Mouse (Mus musculus): ENCODE measurements around the gene Zfp568.
A peak's percentile ranks its signal among the peaks of the same experiment; 100 is the strongest.

The Zfp568 gene

DNA sequence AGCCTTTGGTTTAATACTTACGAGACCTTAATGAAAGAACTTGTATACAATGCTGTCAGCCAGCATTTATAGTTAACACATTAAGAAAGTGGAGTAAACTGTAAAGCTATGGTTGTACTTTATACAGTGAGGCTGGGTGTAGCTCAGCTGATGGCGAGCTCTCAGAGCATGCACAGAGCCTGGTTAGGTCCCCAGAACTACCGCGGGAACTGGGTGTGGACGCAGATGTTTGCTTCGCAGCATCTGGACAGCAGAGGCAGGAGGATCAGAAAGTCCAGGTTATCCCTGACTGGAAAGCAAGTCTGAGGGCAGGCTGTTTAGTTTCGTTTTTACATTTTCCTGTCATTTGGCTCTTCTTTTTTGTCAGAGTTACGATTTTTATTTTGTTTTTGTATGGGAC lies 8.9 kb downstream of the Zfp568 start:
- DNase-seq (ENCODE audit: low spot score): no peak

GRCm38 (mm10) chr7:29993340-29993739 lies 9.6 kb downstream of the Zfp568 start:
- no peak for DNase-seq (ENCODE audit: low spot score)

DNA sequence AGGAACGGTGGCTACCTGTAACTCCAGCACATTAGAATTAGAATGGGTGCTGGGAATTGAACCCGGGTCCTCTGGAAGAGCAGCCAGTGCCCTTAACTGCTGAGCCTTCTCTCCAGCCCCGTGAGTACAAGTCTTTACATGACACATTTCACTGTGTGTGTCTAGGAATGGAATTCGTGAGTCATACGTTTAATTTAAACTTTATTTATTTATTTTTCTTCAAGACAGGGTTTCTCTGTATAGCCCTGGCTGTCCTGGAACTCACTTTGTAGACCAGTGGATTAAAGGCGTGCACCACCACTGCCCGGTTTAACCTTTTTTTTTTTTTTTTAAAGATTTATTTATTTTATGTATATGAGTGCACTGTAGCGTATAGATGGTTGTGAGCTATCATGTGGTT lies 11.4 kb downstream of the Zfp568 start:
- no peak for DNase-seq (ENCODE audit: low spot score)

- DNase-seq (ENCODE audit: low spot score): no peak
These were observed 16.8 kb downstream of the Zfp568 start for GRCm38 (mm10) chr7:30000601-30001000.

DNA sequence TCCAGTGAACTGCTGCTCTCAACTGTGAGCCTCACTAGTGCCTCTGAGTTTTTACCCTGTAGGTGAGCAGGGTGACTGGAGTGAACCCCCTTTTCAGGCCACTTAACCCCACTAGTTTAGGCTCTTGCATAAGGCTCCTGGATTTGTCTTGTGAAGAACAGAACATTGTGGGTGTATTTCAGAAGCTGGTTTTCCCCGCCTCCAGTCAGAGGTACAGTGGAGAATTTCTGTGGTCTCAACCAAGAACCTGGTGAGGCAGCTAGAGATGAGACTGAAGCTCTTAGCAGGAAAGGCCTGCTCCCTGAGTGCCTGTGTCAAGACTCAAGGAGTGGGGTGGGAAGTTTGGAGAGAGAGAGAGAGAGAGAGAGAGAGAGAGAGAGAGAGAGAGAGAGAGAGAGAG lies 23.8 kb downstream of the Zfp568 start:
- no peak for DNase-seq (ENCODE audit: low spot score)

DNA sequence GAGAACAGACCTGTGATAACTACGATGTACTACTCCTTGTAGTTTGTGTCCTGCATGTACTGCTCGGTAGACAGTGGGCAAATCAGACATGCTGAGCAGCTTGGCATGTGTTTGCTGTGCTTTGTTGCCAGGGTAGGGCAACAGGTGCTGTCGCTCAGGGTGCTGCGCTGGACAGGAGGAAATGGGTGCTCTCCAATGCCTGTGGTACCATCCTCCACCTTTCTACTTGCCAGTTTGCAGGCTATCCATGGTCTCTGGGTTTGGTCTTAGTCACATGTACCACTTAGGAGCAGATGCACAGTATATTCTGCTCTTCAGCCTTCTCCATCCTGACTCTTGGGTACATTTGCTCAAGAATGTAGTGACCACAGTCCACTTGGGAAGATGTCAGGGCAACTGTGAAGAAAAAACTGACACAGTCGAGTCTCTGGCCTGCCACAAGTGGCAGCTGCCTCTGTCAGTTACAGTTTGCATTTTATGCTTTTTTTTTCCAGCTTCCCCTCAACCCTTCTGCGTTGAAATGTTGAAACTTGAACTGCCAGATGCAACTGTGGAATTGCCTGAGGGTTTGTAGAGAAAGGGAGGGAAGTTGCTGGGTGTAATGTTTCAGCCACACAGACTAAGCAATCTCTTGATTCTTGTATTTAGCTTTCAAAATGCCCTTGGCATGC lies 24.4 kb downstream of the Zfp568 start:
- DNase-seq (ENCODE audit: low spot score): no peak

DNA sequence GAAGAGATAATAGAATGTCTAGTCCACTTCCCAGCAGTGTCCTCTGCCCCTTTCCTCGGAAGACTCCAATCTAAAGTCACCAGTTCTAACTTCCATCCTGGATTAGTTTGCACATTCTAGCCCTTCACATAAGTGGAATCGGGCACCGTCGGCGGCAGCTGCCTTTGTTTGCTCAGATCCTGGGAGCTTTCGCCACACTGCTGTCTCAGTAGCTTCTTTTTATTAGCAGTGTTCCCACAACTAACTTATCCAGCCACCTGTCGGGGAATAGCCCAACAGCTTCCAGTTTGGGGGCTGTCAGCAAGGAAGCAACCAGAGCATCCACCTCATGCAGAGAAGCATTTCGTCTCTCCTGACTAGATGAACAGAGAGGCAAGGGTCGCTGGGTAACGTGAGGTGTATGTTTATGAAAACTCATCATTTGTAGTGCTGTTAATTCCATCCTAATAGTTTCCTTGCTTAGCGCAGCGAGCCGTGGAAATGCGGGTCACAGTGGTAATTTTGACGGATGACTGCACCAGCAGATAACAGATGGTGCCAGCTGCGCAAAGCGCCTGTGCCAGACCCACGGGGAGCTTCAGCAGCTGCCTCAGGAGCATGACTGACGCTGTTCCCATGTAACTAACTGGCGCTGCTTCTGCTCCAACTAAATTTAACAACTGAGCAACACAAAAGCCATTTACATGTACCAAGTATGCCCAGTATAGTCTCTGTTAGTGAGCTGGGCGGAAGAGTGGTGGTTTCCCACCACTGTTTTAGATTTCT lies 25.7 kb downstream of the Zfp568 start:
- DNase-seq (ENCODE audit: low spot score): no peak

DNA sequence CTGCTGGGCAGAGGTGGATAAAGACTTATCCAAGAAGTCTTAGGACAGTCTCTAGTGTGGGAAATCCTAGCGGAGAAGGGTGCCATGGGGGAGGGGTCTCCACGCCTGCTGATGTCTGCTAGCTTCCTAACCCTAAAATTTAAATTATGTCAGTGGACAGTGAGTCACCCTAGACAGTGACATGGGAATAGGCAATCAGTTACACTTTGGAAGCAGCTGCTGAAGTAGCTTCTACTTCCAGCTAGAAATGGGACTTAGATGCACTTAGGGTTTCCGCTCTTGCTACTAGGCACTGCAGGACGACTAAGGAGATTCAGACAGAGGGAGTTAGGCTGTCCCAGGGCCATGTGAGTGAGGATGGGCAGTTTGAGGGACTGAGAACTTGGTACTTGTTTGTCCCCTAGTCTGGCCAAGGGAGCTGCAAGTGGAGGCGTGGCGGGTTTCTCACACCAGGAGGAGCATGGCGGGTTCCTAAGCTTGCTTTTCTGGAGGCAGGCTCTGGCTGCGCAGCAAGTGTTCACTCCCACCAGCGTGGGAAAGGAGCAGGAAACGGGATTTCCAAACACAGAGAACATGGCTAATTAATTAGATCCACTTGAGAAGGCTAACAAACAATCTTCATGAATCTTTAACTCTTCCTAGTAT lies 26.9 kb downstream of the Zfp568 start:
- no peak for DNase-seq (ENCODE audit: low spot score)

- DNase-seq (ENCODE audit: low spot score): no peak
These were observed 29.2 kb downstream of the Zfp568 start for GRCm38 (mm10) chr7:30012956-30013363.

GRCm38 (mm10) chr7:30017226-30017625 lies 33.5 kb downstream of the Zfp568 start:
- no peak for DNase-seq (ENCODE audit: low spot score)

DNA sequence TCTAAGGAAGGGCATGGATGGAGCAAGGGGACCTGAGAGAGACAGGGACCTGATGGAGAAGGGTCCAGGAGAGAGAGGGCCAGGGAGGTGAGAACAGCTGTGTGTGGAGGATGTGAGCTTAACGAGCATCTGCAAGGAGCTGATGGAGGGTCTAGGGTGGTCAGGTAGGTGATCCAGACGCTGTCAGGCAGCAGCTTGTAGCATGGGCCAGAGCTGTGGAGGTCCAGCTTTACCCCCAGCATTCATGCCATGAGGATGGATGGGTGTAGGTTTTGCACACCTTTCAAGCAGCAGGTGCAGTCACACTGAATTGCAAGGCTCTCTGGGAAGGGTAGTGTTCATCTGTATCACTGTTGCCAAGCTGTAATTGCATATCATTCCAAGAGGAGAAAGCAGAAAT lies 35.8 kb downstream of the Zfp568 start:
- no peak for DNase-seq (ENCODE audit: low spot score)

DNA sequence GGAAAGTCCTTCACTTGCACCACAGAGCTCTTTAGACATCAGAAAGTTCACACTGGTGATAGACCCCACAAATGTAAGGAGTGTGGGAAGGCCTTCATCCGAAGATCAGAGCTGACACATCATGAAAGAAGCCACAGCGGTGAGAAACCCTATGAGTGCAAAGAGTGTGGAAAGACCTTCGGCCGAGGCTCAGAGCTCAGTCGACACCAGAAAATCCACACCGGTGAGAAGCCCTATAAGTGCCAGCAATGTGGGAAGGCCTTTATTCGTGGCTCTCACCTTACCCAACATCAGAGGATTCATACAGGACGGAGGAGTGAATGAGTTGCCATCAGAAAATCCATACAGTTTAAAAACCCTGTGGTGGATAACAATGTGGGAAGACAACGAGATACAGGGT lies 39.6 kb downstream of the Zfp568 start:
- DNase-seq (ENCODE audit: low spot score): no peak

GRCm38 (mm10) chr7:30023800-30024199 lies 40.0 kb downstream of the Zfp568 start:
- DNase-seq (ENCODE audit: low spot score): no peak

- no peak for DNase-seq (ENCODE audit: low spot score)
These were observed 41.6 kb downstream of the Zfp568 start for GRCm38 (mm10) chr7:30025358-30025757.

DNA sequence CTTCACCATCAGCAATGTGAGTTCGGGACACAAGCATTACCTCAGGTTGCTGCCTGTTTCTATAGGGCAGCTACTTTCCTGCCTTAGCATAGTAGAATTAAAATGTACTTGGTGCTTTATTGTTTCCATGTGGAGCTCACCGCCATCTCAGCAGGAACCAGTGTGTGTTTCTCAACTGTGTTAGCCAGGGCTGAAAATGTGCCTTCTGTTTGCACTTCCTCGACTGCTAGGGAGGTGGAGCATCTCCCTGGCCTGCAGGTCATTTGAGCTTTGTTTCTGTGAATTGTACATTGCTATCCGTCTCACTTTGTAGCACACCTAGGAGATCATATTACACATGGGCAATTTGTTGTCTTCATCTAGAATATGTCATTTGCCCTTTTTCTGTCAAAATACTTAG lies 43.6 kb downstream of the Zfp568 start:
- no peak for DNase-seq (ENCODE audit: low spot score)

- no peak for DNase-seq (ENCODE audit: low spot score)
These were observed 44.8 kb downstream of the Zfp568 start for GRCm38 (mm10) chr7:30028572-30028971.

- DNase-seq (ENCODE audit: low spot score): no peak
These were observed 46.9 kb downstream of the Zfp568 start for GRCm38 (mm10) chr7:30030677-30031076.

DNA sequence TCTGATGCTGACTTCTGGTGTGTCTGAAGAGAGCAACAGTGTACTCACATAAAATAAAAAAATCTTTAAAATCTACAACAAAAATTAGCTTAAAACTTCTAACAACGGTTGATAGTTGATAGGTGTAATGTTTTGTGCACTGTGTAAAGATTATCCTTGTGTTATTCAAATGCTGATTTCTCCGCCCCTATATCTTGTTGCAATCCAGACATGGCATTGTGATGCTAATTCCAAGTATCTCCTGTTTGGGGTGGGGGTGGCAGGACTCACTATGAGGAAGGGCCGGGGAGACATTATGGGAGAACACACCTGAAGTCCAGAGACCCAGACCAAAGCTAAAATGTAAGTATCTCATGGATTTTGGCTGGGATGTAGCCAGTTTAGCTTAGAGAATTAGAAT lies 47.6 kb downstream of the Zfp568 start:
- DNase-seq (ENCODE audit: low spot score): no peak

- DNase-seq (ENCODE audit: low spot score): no peak
These were observed 50.6 kb downstream of the Zfp568 start for GRCm38 (mm10) chr7:30034331-30034730.

- no peak for DNase-seq (ENCODE audit: low spot score)
These were observed 60.6 kb downstream of the Zfp568 start for GRCm38 (mm10) chr7:30044354-30044753.

DNA sequence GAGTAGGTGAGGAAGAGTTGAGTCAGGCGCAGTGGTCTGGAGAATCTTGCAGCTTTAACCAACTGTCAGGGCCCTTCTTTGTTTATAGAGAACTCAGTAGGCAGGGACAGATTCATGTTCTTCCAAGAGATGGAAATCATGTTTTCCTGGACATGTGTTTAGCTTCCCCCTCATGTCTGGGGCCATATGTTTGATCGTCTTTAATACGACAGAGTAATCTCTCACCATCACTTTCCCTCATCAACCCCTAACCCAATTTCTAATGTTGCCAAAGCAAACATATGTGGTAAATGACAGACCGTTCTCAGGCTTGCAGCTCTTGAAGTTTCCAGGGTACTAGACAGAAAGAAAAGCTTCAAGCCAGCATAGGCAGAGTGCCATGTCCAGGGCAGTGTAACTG lies 64.4 kb downstream of the Zfp568 start:
- DNase-seq (ENCODE audit: low spot score): no peak

- DNase-seq (ENCODE audit: low spot score): peak; percentile 42
These were observed 67.3 kb downstream of the Zfp568 start, which contains the start of gene Zfp14 for GRCm38 (mm10) chr7:30050882-30051548. Gene Zfp14 (minus strand): TSS chr7:30051380.

- no peak for DNase-seq (ENCODE audit: low spot score)
These were observed 69.8 kb downstream of the Zfp568 start for GRCm38 (mm10) chr7:30053591-30053990.
